Mouse (Mus musculus) olfactory bulb, adult 2 months (tissue): Measurements from ENCODE around the gene 4930451I11Rik. TPM values are rescaled to one million over a fixed set of nuclear protein-coding genes. Genes with fewer than 3 reads are reported as not detected.
A peak's percentile ranks its signal among the peaks of the same experiment; 100 is the strongest.

ENCODE experiments used
- H3K27ac ChIP-seq: fragments of 200-500 bp; 2 replicates; pipeline ENCODE4 v1.5.1; 2012; ENCODE audit warnings: low read depth, low read length; ENCODE audit not compliant: insufficient read depth
- H3K4me1 ChIP-seq: fragments of 200-500 bp; 2 replicates; pipeline ENCODE4 v1.6.1; 2012; ENCODE audit warnings: low read length; ENCODE audit not compliant: control insufficient read depth, insufficient read depth
- H3K4me3 ChIP-seq: fragments of 200-500 bp; 2 replicates; pipeline ENCODE4 v1.5.1; 2012; ENCODE audit warnings: mild to moderate bottlenecking, low read depth, low read length, moderate library complexity; ENCODE audit not compliant: insufficient read depth
- CTCF ChIP-seq: fragments of 200-500 bp; IDR thresholded peaks from 2 replicates; pipeline ENCODE4 v1.5.1; 2012; ENCODE audit warnings: low read depth, mild to moderate bottlenecking, low read length, moderate library complexity; ENCODE audit not compliant: insufficient read depth
- POLR2A ChIP-seq: fragments of 200-500 bp; IDR thresholded peaks from 2 replicates; pipeline ENCODE4 v1.6.1; 2012; ENCODE audit warnings: mild to moderate bottlenecking, low read depth, low read length, moderate library complexity; ENCODE audit not compliant: insufficient read depth
- WGBS: fragments of 180-500 bp; shearing (Covaris S2); methylation state at CpG from one replicate; pipeline ENCODE4 v1.1.7; 2018; 5-methylcytosine and 5-hydroxymethylcytosine counted together
- polyA plus RNA-seq: library from polyadenylated mRNA; stranded (reverse); fragments of >200 nt; gene quantifications from 2 replicates; pipeline ENCODE4 v1.2.4, GENCODE M21; 2012; ENCODE audit warnings: low replicate concordance; ENCODE audit not compliant: missing spikeins, insufficient read depth, insufficient read length

4930451I11Rik gene
- polyA plus RNA-seq, 1 experiment, result not detected

GRCm38 (mm10) chr7:126793456-126794270, 37.8 kb downstream of the 4930451I11Rik start:
- H3K4me1 ChIP-seq, result peaks cover 16% of the 10 kb centered on the region
- WGBS, result 71% methylated on average over 4 of the region's 4 CpGs
- TF ChIP-seq CTCF (no peak), POLR2A (no peak)

GRCm38 (mm10) chr7:126792721-126793443, 38.6 kb downstream of the 4930451I11Rik start:
- Histone ChIP-seq H3K4me1 (peaks cover 16% of the 10 kb centered on the region), H3K27ac (0 out of 2 replicates have a peak overlapping the region, but pooled peaks have one; percentile 43), H3K4me3 (peak overlapping the region; percentile 80)
- TF ChIP-seq CTCF (no peak), POLR2A (no peak)
- WGBS, result 23% methylated on average over 11 of the region's 11 CpGs

More at GRCm38 (mm10) chr7:126793456-126794270, 37.8 kb downstream of the 4930451I11Rik start:
- Histone ChIP-seq H3K4me3 (no peak overlapping the region), H3K27ac (no peak overlapping the region)

- Histone ChIP-seq H3K27ac (0 out of 2 replicates have a peak within 1 kb of the TSS, but pooled peaks have one; percentile 43), H3K4me1 (peaks cover 14% of the 10 kb centered on the region), H3K4me3 (peak within 1 kb of the TSS; percentile 80)
- under 1% methylated on average over 82 of the region's 83 CpGs for WGBS
- no peak for TF ChIP-seq CTCF
- TF ChIP-seq POLR2A, result peak; percentile 74
These were observed 39.4 kb downstream of the 4930451I11Rik start, which contains the start of gene Ppp4c for GRCm38 (mm10) chr7:126791851-126792720. Gene Ppp4c, minus strand, starts transcription at chr7:126792496.

GRCm38 (mm10) chr7:126789141-126789540, 42.3 kb downstream of the 4930451I11Rik start:
- TF ChIP-seq POLR2A (no peak), CTCF (no peak)
- Histone ChIP-seq H3K4me3 (no peak overlapping the region), H3K27ac (no peak overlapping the region), H3K4me1 (no peaks in the 10 kb centered on the region)
- 81% methylated on average over 4 of the region's 4 CpGs for WGBS

DNA sequence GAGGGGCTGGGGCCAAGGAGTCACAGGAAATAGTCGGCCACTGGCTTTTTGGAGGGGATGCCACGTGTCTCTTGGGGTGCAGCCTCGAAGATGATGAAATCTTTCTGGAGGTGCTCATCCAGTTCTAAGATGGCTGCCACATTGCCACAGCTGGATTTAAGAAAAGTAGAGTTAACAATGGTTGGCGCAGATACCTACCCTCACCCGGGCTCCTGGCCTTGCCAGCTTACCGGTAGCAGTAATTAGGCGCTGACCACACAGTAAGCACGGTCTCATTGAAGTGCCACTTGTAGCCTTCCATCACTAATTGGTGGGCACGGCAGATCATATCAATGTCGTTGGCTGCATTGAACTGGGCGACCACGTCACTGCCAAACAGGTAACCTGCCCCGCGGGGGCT, 45.3 kb downstream of the 4930451I11Rik start:
- no peak overlapping the region for H3K4me3 ChIP-seq
- H3K27ac ChIP-seq, result no peak overlapping the region
- TF ChIP-seq CTCF (no peak), POLR2A (no peak)
- H3K4me1 ChIP-seq, result peaks cover 3% of the 10 kb centered on the region; the same call in 1 of the 2 replicates
- 82% methylated on average over 14 of the region's 14 CpGs for WGBS

GRCm38 (mm10) chr7:126785056-126785455, 46.4 kb downstream of the 4930451I11Rik start:
- TF ChIP-seq CTCF, result no peak
- no peak for TF ChIP-seq POLR2A
- Histone ChIP-seq H3K27ac (no peak overlapping the region), H3K4me1 (peaks cover 9% of the 10 kb centered on the region), H3K4me3 (no peak overlapping the region)
- 83% methylated on average over 4 of the region's 4 CpGs for WGBS

DNA sequence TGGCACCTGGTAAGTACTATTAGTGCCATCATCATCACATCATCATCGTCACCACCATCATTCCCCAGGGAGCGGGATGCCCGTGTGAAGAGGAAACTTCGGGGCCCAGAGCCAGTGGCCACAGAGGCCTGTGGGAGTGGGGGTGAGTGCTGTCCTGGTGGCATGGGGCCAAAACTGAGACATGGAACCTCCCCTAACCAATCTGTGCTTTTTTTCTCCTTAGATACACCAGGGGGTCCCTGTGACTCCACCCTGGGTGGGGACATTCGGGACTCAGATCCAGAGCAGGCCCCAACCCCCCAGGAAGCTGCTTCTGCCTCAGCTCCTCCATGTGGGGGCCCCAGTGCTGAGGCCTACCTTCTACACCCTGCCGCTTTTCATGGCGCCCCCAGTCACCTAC, 47.0 kb downstream of the 4930451I11Rik start:
- Histone ChIP-seq H3K4me3 (no peak overlapping the region), H3K27ac (no peak overlapping the region), H3K4me1 (peaks cover 11% of the 10 kb centered on the region)
- TF ChIP-seq CTCF (no peak), POLR2A (no peak)
- 84% methylated on average over 7 of the region's 7 CpGs for WGBS

DNA sequence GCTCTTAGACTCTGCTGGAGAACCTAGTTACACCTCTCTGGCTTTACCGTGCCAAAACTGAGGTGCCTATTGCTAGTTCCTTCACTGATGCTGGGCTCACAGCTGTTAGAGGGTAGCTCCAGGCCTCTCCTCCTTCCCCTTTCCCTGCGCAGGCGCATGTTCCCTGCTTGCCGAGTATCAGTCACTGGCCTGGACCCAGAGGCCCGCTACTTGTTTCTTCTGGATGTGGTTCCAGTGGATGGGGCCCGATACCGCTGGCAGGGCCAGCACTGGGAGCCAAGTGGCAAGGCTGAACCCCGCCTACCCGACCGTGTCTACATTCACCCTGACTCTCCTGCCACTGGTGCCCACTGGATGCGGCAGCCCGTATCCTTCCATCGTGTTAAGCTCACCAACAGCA, 48.7 kb downstream of the 4930451I11Rik start:
- no peak for TF ChIP-seq POLR2A
- no peak for TF ChIP-seq CTCF
- Histone ChIP-seq H3K27ac (no peak overlapping the region), H3K4me3 (no peak overlapping the region), H3K4me1 (peaks cover 17% of the 10 kb centered on the region)
- 77% methylated on average over 13 of the region's 13 CpGs for WGBS
